ENCODE assay signal across 8 mouse cellular contexts in genomic region chr5:143314730-143315513, GRCm38 (mm10). TPM values are rescaled to one million over a fixed set of nuclear protein-coding genes. Genes with fewer than 3 reads are reported as not detected.
DNase-seq lines count a peak whose midpoint lies in the region; ATAC-seq and TF ChIP-seq lines count a peak whose summit lies in the region.

Gene E130309D02Rik, minus strand, starts transcription at chr5:143315360.

- peaks cover 7% of the 10 kb centered on the region; the same call in 1 of the 2 replicates for H3K36me3 ChIP-seq in forebrain, embryonic 11.5 days (ENCODE audit: control insufficient read depth, insufficient read depth, low read length)
- peaks cover 41% of the 10 kb centered on the region for H3K36me3 ChIP-seq in heart, embryonic 16.5 days (ENCODE audit: control insufficient read depth, insufficient read depth)
- H3K36me3 ChIP-seq in liver, embryonic 16.5 days (ENCODE audit: control insufficient read depth, insufficient read depth): peaks cover 20% of the 10 kb centered on the region
- H3K36me3 ChIP-seq in neural tube, embryonic 13.5 days: peaks cover 74% of the 10 kb centered on the region
- H3K36me3 ChIP-seq in testis, adult 2 months (ENCODE audit: control insufficient read depth, insufficient read depth, low read length): peaks cover 2% of the 10 kb centered on the region

- H3K27me3 ChIP-seq in forebrain, embryonic 11.5 days (ENCODE audit: control insufficient read depth, insufficient read depth, low read length): no peaks in the 10 kb centered on the region
- H3K27me3 ChIP-seq in heart, embryonic 16.5 days (ENCODE audit: control insufficient read depth, insufficient read depth, low read length): no peaks in the 10 kb centered on the region
- H3K27me3 ChIP-seq in liver, embryonic 16.5 days (ENCODE audit: control insufficient read depth, insufficient read depth, low read depth, low read length): no peaks in the 10 kb centered on the region
- no peaks in the 10 kb centered on the region for H3K27me3 ChIP-seq in neural tube, embryonic 13.5 days
- no peaks in the 10 kb centered on the region for H3K27me3 ChIP-seq in testis, adult 2 months (ENCODE audit: control insufficient read depth, insufficient read depth, low read length)

- ATAC-seq in forebrain, embryonic 11.5 days (replicated peaks; ENCODE audit: low FRiP score): peak; percentile 86
- peak; percentile 87 for ATAC-seq in heart, embryonic 16.5 days (replicated peaks; ENCODE audit: extremely low read depth, insufficient read depth, low FRiP score)
- peak; percentile 86 for ATAC-seq in liver, embryonic 16.5 days (ENCODE audit: low read depth)
- peak; percentile 84 for ATAC-seq in neural tube, embryonic 13.5 days (ENCODE audit: low read depth)

- peak within 1 kb of the TSS; percentile 67 for H3K4me2 ChIP-seq in forebrain, embryonic 11.5 days (ENCODE audit: low read depth, low read length, severe bottlenecking)
- H3K4me2 ChIP-seq in heart, embryonic 16.5 days (ENCODE audit: low read depth, low read length): peak within 1 kb of the TSS; percentile 78
- H3K4me2 ChIP-seq in liver, embryonic 16.5 days (ENCODE audit: low read depth, low read length): peak within 1 kb of the TSS; percentile 95
- peak within 1 kb of the TSS; percentile 94 for H3K4me2 ChIP-seq in neural tube, embryonic 13.5 days

- no peaks in the 10 kb centered on the region for H3K9me3 ChIP-seq in forebrain, embryonic 11.5 days (ENCODE audit: control insufficient read depth, low read length)
- no peaks in the 10 kb centered on the region for H3K9me3 ChIP-seq in heart, embryonic 16.5 days (replicated peaks; ENCODE audit: control insufficient read depth, low read length)
- no peaks in the 10 kb centered on the region for H3K9me3 ChIP-seq in liver, embryonic 16.5 days (replicated peaks; ENCODE audit: control insufficient read depth, low read length)
- no peaks in the 10 kb centered on the region for H3K9me3 ChIP-seq in neural tube, embryonic 13.5 days

- H3K4me3 ChIP-seq in forebrain, embryonic 11.5 days (ENCODE audit: low read depth, low read length): peak within 1 kb of the TSS; percentile 85
- peak within 1 kb of the TSS; percentile 73 for H3K4me3 ChIP-seq in heart, embryonic 16.5 days (ENCODE audit: low read length)
- peak within 1 kb of the TSS; percentile 83 for H3K4me3 ChIP-seq in liver, embryonic 16.5 days (ENCODE audit: low read depth, low read length)
- peak within 1 kb of the TSS; percentile 93 for H3K4me3 ChIP-seq in neural tube, embryonic 13.5 days
- peak within 1 kb of the TSS; percentile 92 for H3K4me3 ChIP-seq in testis, adult 2 months (ENCODE audit: control insufficient read depth, low read depth, low read length)

- peak within 1 kb of the TSS; percentile 97 for H3K9ac ChIP-seq in forebrain, embryonic 11.5 days (ENCODE audit: low read length)
- peak within 1 kb of the TSS; percentile 87 for H3K9ac ChIP-seq in heart, embryonic 16.5 days (ENCODE audit: low read length)
- H3K9ac ChIP-seq in liver, embryonic 16.5 days (ENCODE audit: low read depth, low read length): peak within 1 kb of the TSS; percentile 93
- H3K9ac ChIP-seq in neural tube, embryonic 13.5 days: peak within 1 kb of the TSS; percentile 95

- peaks cover 8% of the 10 kb centered on the region for H3K4me1 ChIP-seq in forebrain, embryonic 11.5 days (replicated peaks; ENCODE audit: control insufficient read depth, insufficient read depth, low read length)
- peaks cover 16% of the 10 kb centered on the region for H3K4me1 ChIP-seq in heart, embryonic 16.5 days (ENCODE audit: control insufficient read depth, insufficient read depth, low read length)
- H3K4me1 ChIP-seq in liver, embryonic 16.5 days (ENCODE audit: control insufficient read depth, low read depth, low read length): peaks cover 30% of the 10 kb centered on the region
- H3K4me1 ChIP-seq in neural tube, embryonic 13.5 days (replicated peaks): peaks cover 46% of the 10 kb centered on the region
- H3K4me1 ChIP-seq in testis, adult 2 months (ENCODE audit: control insufficient read depth, insufficient read depth, low read length): peaks cover 8% of the 10 kb centered on the region

- peak; percentile 69; the same call in 1 of the 2 replicates for TF ChIP-seq POLR2A in testis, adult 2 months (IDR thresholded peaks at IDR 0.05; ENCODE audit: control insufficient read depth, low read depth, low read length)

- DNase-seq in CD8-positive naive resting alpha-beta T cell, adult 2 months (ENCODE audit: low read depth in 2 of 2, low spot score in 2 of 2): peak; percentile 92 to 93
- DNase-seq in c-Kit-positive CD71-negative TER-119-negative erythroid progenitor cells, embryonic 14.5 days (ENCODE audit: low read depth): peak; percentile 67
- DNase-seq in forebrain, embryonic 11.5 days (ENCODE audit: low spot score): peak; percentile 96
- peak; percentile 95 to 96 for DNase-seq in kidney, postnatal 4 days

- H3K27ac ChIP-seq in forebrain, embryonic 11.5 days (ENCODE audit: low read depth, low read length): peak within 1 kb of the TSS; percentile 92
- peak within 1 kb of the TSS; percentile 88 for H3K27ac ChIP-seq in heart, embryonic 16.5 days (ENCODE audit: low read length)
- H3K27ac ChIP-seq in liver, embryonic 16.5 days (ENCODE audit: low read length): peak within 1 kb of the TSS; percentile 80
- peak within 1 kb of the TSS; percentile 98 for H3K27ac ChIP-seq in neural tube, embryonic 13.5 days (replicated peaks)
- peak within 1 kb of the TSS; percentile 92 for H3K27ac ChIP-seq in testis, adult 2 months (ENCODE audit: control insufficient read depth, insufficient read depth, low read depth, low read length)

- WGBS in forebrain, embryonic 11.5 days: under 1% methylated on average over 91 of the region's 101 CpGs
- WGBS in heart, embryonic 16.5 days: under 1% methylated on average over 93 of the region's 101 CpGs
- under 1% methylated on average over 94 of the region's 101 CpGs for WGBS in liver, embryonic 16.5 days (ENCODE audit: insufficient replicate concordance)
- under 1% methylated on average over 94 of the region's 101 CpGs for WGBS in neural tube, embryonic 13.5 days

- peak; percentile 84 for TF ChIP-seq CTCF in testis, adult 2 months (IDR thresholded peaks at IDR 0.05; ENCODE audit: control insufficient read depth, insufficient read depth, insufficient replicate concordance, low read depth, low read length)

RNA-seq across cellular contexts. Expression of gene E130309D02Rik, which starts in this region (rescaled TPM):
- polyA plus RNA-seq in forebrain, embryonic 11.5 days (2014; fragmentation: Nextera tagmentation; extraction: Ambion mirVana): 65.8 and 75.0 TPM in 2 replicates
- polyA plus RNA-seq in heart, embryonic 16.5 days (2015; fragmentation: Nextera tagmentation; extraction: Ambion mirVana): 24.0 TPM in 2 replicates
- 16.6 and 16.8 TPM in 2 replicates for polyA plus RNA-seq in liver, embryonic 16.5 days (2015; fragmentation: Nextera tagmentation; extraction: Ambion mirVana)
- polyA plus RNA-seq in neural tube, embryonic 13.5 days (2015; fragmentation: Nextera tagmentation; extraction: Ambion mirVana): 35.7 and 38.0 TPM in 2 replicates
- polyA plus RNA-seq in testis, adult 2 months (2012; rRNA removed): 19.6 and 21.2 TPM in 2 replicates

Comparison
In these comparisons a context has a peak if more than half of its experiments do, and no peak if none do; other contexts are left out.
1. Peak in every context shown above with its lines: DNase-seq, ATAC-seq, H3K4me3 ChIP-seq and H3K27ac ChIP-seq.